Mouse (Mus musculus): ENCODE results near the gene Zfp760.

DNA sequence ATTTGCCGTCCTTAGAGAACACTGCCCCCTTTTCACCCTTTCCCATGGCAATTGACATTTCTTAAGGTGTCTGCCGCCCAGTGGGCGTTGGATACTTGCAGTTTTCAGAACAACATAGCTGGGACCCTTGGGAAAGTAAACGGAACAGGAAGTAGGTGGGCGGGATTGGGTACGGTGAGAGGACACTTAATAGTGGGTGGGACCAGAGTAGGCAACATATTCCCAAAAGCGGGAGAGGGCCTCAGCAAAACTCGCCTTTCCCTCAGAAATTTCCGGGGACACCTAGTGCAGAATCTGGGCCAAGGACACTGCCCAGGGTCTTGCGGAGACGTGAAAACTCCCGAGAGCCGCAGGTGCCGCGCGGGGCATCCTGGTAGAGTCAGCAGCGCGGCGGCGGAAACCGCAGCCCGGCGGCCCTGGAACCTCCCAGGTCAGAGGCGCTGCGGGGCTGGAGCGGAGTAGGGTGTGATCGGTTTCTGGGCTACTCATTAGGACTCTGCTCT lies 26.0 kb downstream of the Zfp760 start:
- no peak for TF ChIP-seq USF1 (IDR thresholded peaks at IDR 0.05; ENCODE audit: low read depth, low read length)
- TF ChIP-seq CTCF (IDR thresholded peaks at IDR 0.05 in 2 of 3, conservative IDR thresholded peaks at IDR 0.05 in 1 of 3; ENCODE audit: control insufficient read depth in 1 of 3, insufficient read depth in 1 of 3, low read depth in 2 of 3, low read length in 3 of 3, poor library complexity in 1 of 3, severe bottlenecking in 1 of 3), result peak in 1 of 3 experiments; percentile 37; a peak in 2 of 6 replicates
- no peak for TF ChIP-seq BHLHE40 (IDR thresholded peaks at IDR 0.05; ENCODE audit: borderline replicate concordance, low read depth, low read length)
